Mouse (Mus musculus): ENCODE data around the gene Ddx60. TPM values are rescaled to one million over a fixed set of nuclear protein-coding genes. Genes with fewer than 3 reads are reported as not detected.
"Not testable (repeated sequence)": the region's sequence is repeated elsewhere in the genome, so short reads cannot be mapped to it uniquely, and the experiment has no call there.

Gene Ddx60
- polyA plus RNA-seq, 1 experiment = 1.1 TPM

- Histone ChIP-seq H3K27ac (replicated peaks; ENCODE audit: low read depth, low read length) (no peak overlapping the region), H3K4me1 (ENCODE audit: control insufficient read depth, insufficient read depth, insufficient read length, low read length) (no peaks in the 10 kb centered on the region; the same call in 1 of the 2 replicates), H3K4me3 (ENCODE audit: insufficient read depth, low read depth, low read length) (no peak overlapping the region)
These were observed 3.4 kb upstream of the Ddx60 start for GRCm38 (mm10) chr8:61924518-61924917.

GRCm38 (mm10) chr8:61933243-61933642, 5.4 kb downstream of the Ddx60 start:
- Histone ChIP-seq H3K27ac (replicated peaks; ENCODE audit: low read depth, low read length) (no peak overlapping the region), H3K4me1 (ENCODE audit: control insufficient read depth, insufficient read depth, insufficient read length, low read length) (0 out of 2 replicates have a peak, but pooled peaks cover 2% of the 10 kb centered on the region), H3K4me3 (ENCODE audit: insufficient read depth, low read depth, low read length) (no peak overlapping the region)

GRCm38 (mm10) chr8:61937576-61937975, 9.7 kb downstream of the Ddx60 start:
- Histone ChIP-seq H3K4me1 (ENCODE audit: control insufficient read depth, insufficient read depth, insufficient read length, low read length) (no peaks in the 10 kb centered on the region), H3K4me3 (ENCODE audit: insufficient read depth, low read depth, low read length) (no peak overlapping the region), H3K27ac (replicated peaks; ENCODE audit: low read depth, low read length) (no peak overlapping the region)

- not testable (repeated sequence) for H3K27ac ChIP-seq (replicated peaks; ENCODE audit: low read depth, low read length); H3K4me3 ChIP-seq (ENCODE audit: insufficient read depth, low read depth, low read length); H3K4me1 ChIP-seq (ENCODE audit: control insufficient read depth, insufficient read depth, insufficient read length, low read length)
These were observed 36.9 kb downstream of the Ddx60 start for GRCm38 (mm10) chr8:61964591-61965375.

- Histone ChIP-seq H3K4me3 (ENCODE audit: insufficient read depth, low read depth, low read length) (no peak overlapping the region), H3K4me1 (ENCODE audit: control insufficient read depth, insufficient read depth, insufficient read length, low read length) (no peaks in the 10 kb centered on the region), H3K27ac (replicated peaks; ENCODE audit: low read depth, low read length) (no peak overlapping the region)
These were observed 41.7 kb downstream of the Ddx60 start for GRCm38 (mm10) chr8:61969581-61969980.

GRCm38 (mm10) chr8:61984941-61985340, 57.1 kb downstream of the Ddx60 start:
- Histone ChIP-seq H3K4me1 (ENCODE audit: control insufficient read depth, insufficient read depth, insufficient read length, low read length) (peaks cover 3% of the 10 kb centered on the region; the same call in 1 of the 2 replicates), H3K4me3 (ENCODE audit: insufficient read depth, low read depth, low read length) (no peak overlapping the region), H3K27ac (replicated peaks; ENCODE audit: low read depth, low read length) (no peak overlapping the region)

- Histone ChIP-seq H3K4me3 (ENCODE audit: insufficient read depth, low read depth, low read length) (no peak overlapping the region), H3K27ac (replicated peaks; ENCODE audit: low read depth, low read length) (no peak overlapping the region), H3K4me1 (ENCODE audit: control insufficient read depth, insufficient read depth, insufficient read length, low read length) (peaks cover 3% of the 10 kb centered on the region; the same call in 1 of the 2 replicates)
These were observed 58.0 kb downstream of the Ddx60 start for GRCm38 (mm10) chr8:61985703-61986475.

GRCm38 (mm10) chr8:61989464-61989863, 61.6 kb downstream of the Ddx60 start:
- Histone ChIP-seq H3K4me3 (ENCODE audit: insufficient read depth, low read depth, low read length) (no peak overlapping the region), H3K27ac (replicated peaks; ENCODE audit: low read depth, low read length) (no peak overlapping the region), H3K4me1 (ENCODE audit: control insufficient read depth, insufficient read depth, insufficient read length, low read length) (peaks cover 3% of the 10 kb centered on the region; the same call in 1 of the 2 replicates)

GRCm38 (mm10) chr8:61992796-61993195, 64.9 kb downstream of the Ddx60 start:
- H3K27ac ChIP-seq (replicated peaks; ENCODE audit: low read depth, low read length) = no peak overlapping the region
- H3K4me1 ChIP-seq (ENCODE audit: control insufficient read depth, insufficient read depth, insufficient read length, low read length) = no peaks in the 10 kb centered on the region
- no peak overlapping the region for H3K4me3 ChIP-seq (ENCODE audit: insufficient read depth, low read depth, low read length)

GRCm38 (mm10) chr8:61997125-61997524, 69.2 kb downstream of the Ddx60 start:
- Histone ChIP-seq H3K4me1 (ENCODE audit: control insufficient read depth, insufficient read depth, insufficient read length, low read length) (no peaks in the 10 kb centered on the region), H3K4me3 (ENCODE audit: insufficient read depth, low read depth, low read length) (no peak overlapping the region), H3K27ac (replicated peaks; ENCODE audit: low read depth, low read length) (no peak overlapping the region)

GRCm38 (mm10) chr8:62014166-62014565, 86.3 kb downstream of the Ddx60 start:
- H3K4me3 ChIP-seq (ENCODE audit: insufficient read depth, low read depth, low read length) = no peak overlapping the region
- H3K27ac ChIP-seq (replicated peaks; ENCODE audit: low read depth, low read length) = no peak overlapping the region

GRCm38 (mm10) chr8:62014582-62014981, 86.7 kb downstream of the Ddx60 start:
- no peak overlapping the region for H3K27ac ChIP-seq (replicated peaks; ENCODE audit: low read depth, low read length)
- no peaks in the 10 kb centered on the region for H3K4me1 ChIP-seq (ENCODE audit: control insufficient read depth, insufficient read depth, insufficient read length, low read length)
- H3K4me3 ChIP-seq (ENCODE audit: insufficient read depth, low read depth, low read length) = no peak overlapping the region

More at GRCm38 (mm10) chr8:62014166-62014565, 86.3 kb downstream of the Ddx60 start:
- H3K4me1 ChIP-seq (ENCODE audit: control insufficient read depth, insufficient read depth, insufficient read length, low read length) = no peaks in the 10 kb centered on the region

- H3K4me3 ChIP-seq (ENCODE audit: insufficient read depth, low read depth, low read length) = no peak overlapping the region
- H3K4me1 ChIP-seq (ENCODE audit: control insufficient read depth, insufficient read depth, insufficient read length, low read length) = no peaks in the 10 kb centered on the region
- H3K27ac ChIP-seq (replicated peaks; ENCODE audit: low read depth, low read length) = no peak overlapping the region
These were observed 106.5 kb downstream of the Ddx60 start for GRCm38 (mm10) chr8:62034351-62034750.

GRCm38 (mm10) chr8:62046809-62047208, 118.9 kb downstream of the Ddx60 start:
- no peak overlapping the region for H3K27ac ChIP-seq (replicated peaks; ENCODE audit: low read depth, low read length)

GRCm38 (mm10) chr8:62060357-62060756, 132.5 kb downstream of the Ddx60 start:
- Histone ChIP-seq H3K4me1 (ENCODE audit: control insufficient read depth, insufficient read depth, insufficient read length, low read length) (no peaks in the 10 kb centered on the region), H3K27ac (replicated peaks; ENCODE audit: low read depth, low read length) (no peak overlapping the region), H3K4me3 (ENCODE audit: insufficient read depth, low read depth, low read length) (no peak overlapping the region)

More at GRCm38 (mm10) chr8:62046809-62047208, 118.9 kb downstream of the Ddx60 start:
- H3K4me1 ChIP-seq (ENCODE audit: control insufficient read depth, insufficient read depth, insufficient read length, low read length) = no peaks in the 10 kb centered on the region
- H3K4me3 ChIP-seq (ENCODE audit: insufficient read depth, low read depth, low read length) = no peak overlapping the region

Data from brown adipose tissue, adult 24 weeks (tissue).